ENCODE assay signal across 9 mouse cellular contexts in the genomic region with DNA sequence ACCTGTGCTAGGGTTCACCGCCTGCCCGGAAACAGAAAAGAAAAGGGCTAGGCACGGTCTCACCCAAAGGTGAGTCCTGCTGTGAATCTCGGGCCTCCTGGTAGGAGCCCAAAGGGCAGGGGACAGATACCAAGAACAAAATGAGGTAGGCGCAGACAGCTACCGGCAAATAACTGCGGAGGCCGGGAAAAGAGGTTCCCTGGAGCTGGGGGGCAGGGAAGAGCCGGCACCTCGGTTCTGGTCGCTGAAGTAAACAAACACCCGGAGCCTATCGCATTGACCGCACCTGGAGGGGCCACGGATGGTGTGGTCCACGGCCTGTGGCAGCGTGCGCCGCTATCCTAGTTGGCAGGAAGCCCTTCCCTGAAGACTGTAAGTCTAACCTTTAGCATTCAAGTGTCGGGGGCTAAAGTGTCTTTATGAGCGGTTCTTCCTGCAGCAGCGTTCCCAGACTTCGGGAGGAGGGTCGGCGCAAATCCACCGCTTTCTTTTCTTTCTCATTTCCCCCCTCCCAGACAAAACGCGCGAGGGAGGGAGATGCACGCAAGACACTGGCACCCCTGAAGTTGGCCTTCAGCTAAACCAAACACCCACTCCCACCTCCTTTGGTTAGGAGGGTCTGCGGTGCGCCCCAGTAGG.
DNase-seq lines count a peak whose midpoint lies in the region; ATAC-seq and TF ChIP-seq lines count a peak whose summit lies in the region.
"Had no signal": no experiment of that assay in that cellular context is flagged by ENCODE, and none has a peak within 500 bp of the region (broad histone marks: within the 10 kb centered on the region; RNA-seq: fewer than 3 reads in every experiment).

No protein-coding gene starts in this region.

- H3K27ac ChIP-seq in kidney, adult 2 months (ENCODE audit: insufficient read depth, low read depth, low read length), result no peak overlapping the region
- peak overlapping the region; percentile 31; the same call in 1 of the 2 replicates for H3K27ac ChIP-seq in embryonic facial prominence, embryonic 15.5 days (replicated peaks)
- no peak overlapping the region for H3K27ac ChIP-seq in intestine, embryonic 14.5 days (ENCODE audit: low read depth)
- peak overlapping the region; percentile 89 for H3K27ac ChIP-seq in midbrain, postnatal 0 days (ENCODE audit: low read depth, low read length)

- TF ChIP-seq CTCF in kidney, adult 2 months (conservative IDR thresholded peaks at IDR 0.05; ENCODE audit: insufficient read depth, insufficient read length, low read depth, low read length), result no peak
- TF ChIP-seq CTCF in midbrain, postnatal 0 days (IDR thresholded peaks at IDR 0.05), result no peak

- peak overlapping the region; percentile 75 for H3K4me2 ChIP-seq in embryonic facial prominence, embryonic 15.5 days (replicated peaks)
- peak overlapping the region; percentile 74 for H3K4me2 ChIP-seq in intestine, embryonic 14.5 days (ENCODE audit: low read length)
- peak overlapping the region; percentile 48 for H3K4me2 ChIP-seq in midbrain, postnatal 0 days (ENCODE audit: low read depth, low read length, poor library complexity, severe bottlenecking)

- peaks cover 6% of the 10 kb centered on the region for H3K4me1 ChIP-seq in kidney, adult 2 months (ENCODE audit: control insufficient read depth, insufficient read depth, low read length)
- peaks cover 52% of the 10 kb centered on the region for H3K4me1 ChIP-seq in embryonic facial prominence, embryonic 15.5 days
- H3K4me1 ChIP-seq in intestine, embryonic 14.5 days (replicated peaks; ENCODE audit: control insufficient read depth, insufficient read depth, low read length), result peaks cover 39% of the 10 kb centered on the region
- peaks cover 6% of the 10 kb centered on the region; the same call in 1 of the 2 replicates for H3K4me1 ChIP-seq in midbrain, postnatal 0 days (ENCODE audit: insufficient read depth, low read length)

- H3K36me3 ChIP-seq in kidney, adult 2 months (ENCODE audit: control insufficient read depth, insufficient read depth, low read length), result no peaks in the 10 kb centered on the region
- no peaks in the 10 kb centered on the region for H3K36me3 ChIP-seq in embryonic facial prominence, embryonic 15.5 days
- no peaks in the 10 kb centered on the region for H3K36me3 ChIP-seq in intestine, embryonic 14.5 days (ENCODE audit: control insufficient read depth, insufficient read depth, low read length)
- no peaks in the 10 kb centered on the region for H3K36me3 ChIP-seq in midbrain, postnatal 0 days (ENCODE audit: insufficient read depth, low read length)

- peaks cover 2% of the 10 kb centered on the region; the same call in 1 of the 2 replicates for H3K27me3 ChIP-seq in kidney, adult 2 months (replicated peaks; ENCODE audit: control insufficient read depth, insufficient read depth, low read length)
- H3K27me3 ChIP-seq in embryonic facial prominence, embryonic 15.5 days, result peaks cover 46% of the 10 kb centered on the region
- peaks cover 46% of the 10 kb centered on the region for H3K27me3 ChIP-seq in intestine, embryonic 14.5 days (replicated peaks; ENCODE audit: control insufficient read depth, insufficient read depth, low read length)
- no peaks in the 10 kb centered on the region; the same call in 1 of the 2 replicates for H3K27me3 ChIP-seq in midbrain, postnatal 0 days (ENCODE audit: insufficient read depth, low read length)

- no peak for DNase-seq in kidney, adult 2 months
- no peak for DNase-seq in kidney, adult 18-20 months
- DNase-seq in intestine, embryonic 14.5 days (ENCODE audit: low spot score), result no peak
- DNase-seq in midbrain, postnatal 0 days (ENCODE audit: low spot score), result no peak
- DNase-seq in MN1 (ENCODE audit: low spot score), result no peak
- no peak for DNase-seq in urinary bladder, postnatal 36 days (ENCODE audit: low spot score in 2 of 2)
- DNase-seq in layer of hippocampus, adult 11-12 months (ENCODE audit: low spot score), result no peak
- DNase-seq: cerebellum, adult 11-12 months had no signal

- no peaks in the 10 kb centered on the region for H3K9me3 ChIP-seq in embryonic facial prominence, embryonic 15.5 days (replicated peaks)
- no peaks in the 10 kb centered on the region for H3K9me3 ChIP-seq in intestine, embryonic 14.5 days (ENCODE audit: control insufficient read depth, low read length)
- no peaks in the 10 kb centered on the region for H3K9me3 ChIP-seq in midbrain, postnatal 0 days (ENCODE audit: low read length)

- ATAC-seq in embryonic facial prominence, embryonic 15.5 days (ENCODE audit: insufficient number of reproducible peaks, low FRiP score, low TSS enrichment, low read depth), result no peak
- ATAC-seq in intestine, embryonic 14.5 days (replicated peaks; ENCODE audit: low FRiP score, low TSS enrichment, low read depth), result no peak
- ATAC-seq in midbrain, postnatal 0 days (ENCODE audit: low FRiP score), result no peak

- WGBS in kidney, adult 2 months, result 28% methylated on average over 32 of the region's 32 CpGs
- WGBS in embryonic facial prominence, embryonic 15.5 days, result 11% methylated on average over 32 of the region's 32 CpGs
- WGBS in intestine, embryonic 14.5 days, result 11% methylated on average over 31 of the region's 32 CpGs
- 10% methylated on average over 32 of the region's 32 CpGs for WGBS in midbrain, postnatal 0 days

- TF ChIP-seq POLR2A in kidney, adult 2 months (IDR thresholded peaks at IDR 0.05; ENCODE audit: low read depth, low read length), result no peak

- peak overlapping the region; percentile 33 for H3K9ac ChIP-seq in embryonic facial prominence, embryonic 15.5 days
- H3K9ac ChIP-seq in intestine, embryonic 14.5 days (ENCODE audit: low read length), result peak overlapping the region; percentile 25; the same call in 1 of the 2 replicates
- peak overlapping the region; percentile 64 for H3K9ac ChIP-seq in midbrain, postnatal 0 days (replicated peaks; ENCODE audit: low read length, poor library complexity, severe bottlenecking)

- peak overlapping the region; percentile 16 for H3K4me3 ChIP-seq in kidney, adult 2 months (ENCODE audit: insufficient read depth, low read depth, low read length)
- peak overlapping the region; percentile 40 for H3K4me3 ChIP-seq in embryonic facial prominence, embryonic 15.5 days (replicated peaks)
- H3K4me3 ChIP-seq in intestine, embryonic 14.5 days (ENCODE audit: low read depth, low read length), result peak overlapping the region; percentile 31
- peak overlapping the region; percentile 28 for H3K4me3 ChIP-seq in midbrain, postnatal 0 days (ENCODE audit: low read depth, low read length)

Comparison
In these comparisons a context has a peak if more than half of its experiments do, and no peak if none do; other contexts are left out.
1. H3K27ac ChIP-seq: peak in embryonic facial prominence, embryonic 15.5 days (single experiment) and midbrain, postnatal 0 days (single experiment); none in kidney, adult 2 months (single experiment) and intestine, embryonic 14.5 days (single experiment).
2. Peak in every context shown above with its lines, with median percentiles within 50 percentile points of each other: H3K4me3 ChIP-seq, H3K4me2 ChIP-seq and H3K9ac ChIP-seq.